Mouse (Mus musculus) MEL (cell line): ENCODE measurements around the gene Rab44.

Experiments used
- CTCF ChIP-seq, 3 experiments: IDR thresholded peaks in 2 of 3; conservative IDR thresholded peaks in 1 of 3; 2 replicates each; pipeline ENCODE4 v1.5.1; 2011 to 2012; ENCODE audit warnings: low read length in 3 of 3, low read depth in 2 of 3, mild to moderate bottlenecking in 2 of 3, improper control_type of control experiment in 1 of 3, inconsistent platforms in 1 of 3, mixed read lengths in 1 of 3, moderate library complexity in 1 of 3; ENCODE audit not compliant: control insufficient read depth in 1 of 3, insufficient read depth in 1 of 3, poor library complexity in 1 of 3, severe bottlenecking in 1 of 3
- EP300 ChIP-seq, 2 experiments: IDR thresholded peaks; 2 replicates each; pipeline ENCODE4 v1.6.1; 2011; ENCODE audit warnings: improper control_type of control experiment in 2 of 2, low read length in 2 of 2, low read depth in 1 of 2, mild to moderate bottlenecking in 1 of 2
- GABPA ChIP-seq: IDR thresholded peaks from 2 replicates; pipeline ENCODE4 v1.6.1; 2012; ENCODE audit warnings: low read depth, mild to moderate bottlenecking, inconsistent platforms, low read length, improper control_type of control experiment, moderate library complexity
- JUND ChIP-seq: IDR thresholded peaks from 2 replicates; pipeline ENCODE4 v1.6.1; 2011; ENCODE audit warnings: low read depth, mild to moderate bottlenecking, improper control_type of control experiment, low read length
- MAX ChIP-seq: IDR thresholded peaks from 2 replicates; pipeline ENCODE4 v1.6.1; 2011; ENCODE audit warnings: low read length, improper control_type of control experiment
- MEF2A ChIP-seq: IDR thresholded peaks from 2 replicates; pipeline ENCODE4 v1.6.1; 2014; ENCODE audit warnings: low read depth, mild to moderate bottlenecking, inconsistent platforms, low read length, improper control_type of control experiment; ENCODE audit not compliant: poor library complexity, insufficient replicate concordance, severe bottlenecking; ENCODE audit errors: extremely low read depth
- MYC ChIP-seq: IDR thresholded peaks from 2 replicates; pipeline ENCODE4 v1.6.1; 2011; ENCODE audit warnings: low read depth, mild to moderate bottlenecking, low read length, improper control_type of control experiment, moderate library complexity
- POLR2A ChIP-seq, 2 experiments: IDR thresholded peaks; 2 replicates each; pipeline ENCODE4 v1.6.1; 2011 to 2012; ENCODE audit warnings: low read length in 2 of 2, mild to moderate bottlenecking in 2 of 2, control low read depth in 1 of 2, improper control_type of control experiment in 1 of 2, low read depth in 1 of 2, moderate library complexity in 1 of 2; ENCODE audit not compliant: control insufficient read depth in 1 of 2, insufficient read depth in 1 of 2, poor library complexity in 1 of 2
- USF1 ChIP-seq: IDR thresholded peaks from 2 replicates; pipeline ENCODE4 v1.6.1; 2014; ENCODE audit warnings: low read depth, mild to moderate bottlenecking, inconsistent platforms, low read length, improper control_type of control experiment, moderate library complexity
- USF2 ChIP-seq, 2 experiments: IDR thresholded peaks; 2 replicates each; pipeline ENCODE4 v1.6.1; 2011 to 2012; ENCODE audit warnings: improper control_type of control experiment in 2 of 2, low read length in 2 of 2, borderline replicate concordance in 1 of 2, inconsistent platforms in 1 of 2, low read depth in 1 of 2, mild to moderate bottlenecking in 1 of 2; ENCODE audit not compliant: insufficient read depth in 1 of 2

DNA sequence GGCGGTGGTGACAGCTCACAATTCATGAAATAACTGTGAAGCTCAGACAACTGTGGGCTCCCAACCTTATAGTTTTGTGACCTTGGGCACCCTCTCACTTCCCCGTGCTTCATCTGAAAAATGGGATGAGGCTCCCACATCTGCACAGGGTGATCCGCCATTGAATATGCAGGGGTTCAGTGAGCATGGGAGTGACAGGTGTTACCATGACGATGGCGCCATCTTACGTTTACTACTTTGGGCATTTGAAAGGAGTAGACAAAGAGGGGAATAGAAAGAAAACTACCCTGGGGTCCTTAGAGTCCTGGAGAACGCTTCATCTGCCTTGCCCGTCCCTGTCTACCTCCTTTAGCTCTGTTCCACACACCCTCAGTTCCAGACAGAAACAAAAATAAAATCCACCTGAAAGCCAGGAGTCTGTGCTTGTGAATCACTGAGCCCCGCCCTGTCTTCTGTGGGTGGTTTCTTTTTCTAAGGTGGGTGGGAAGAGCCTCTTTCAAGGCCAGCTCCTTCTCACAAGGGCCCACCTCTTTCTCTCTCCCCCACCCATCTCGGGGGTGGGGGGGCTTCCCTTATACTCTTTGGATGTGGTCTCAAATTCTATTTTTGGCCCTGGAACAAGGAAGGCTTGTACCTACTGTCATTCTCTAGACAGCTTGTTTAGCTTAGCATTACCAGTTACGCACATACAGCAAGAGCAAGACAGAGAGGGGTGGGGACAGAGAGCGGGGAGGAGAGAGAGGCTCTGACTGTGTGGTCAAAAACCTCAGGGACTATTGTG lies 41.6 kb downstream of the Rab44 start:
- TF ChIP-seq POLR2A (IDR thresholded peaks at IDR 0.05; ENCODE audit: control insufficient read depth in 1 of 2, insufficient read depth in 1 of 2, low read depth in 1 of 2, low read length in 2 of 2, poor library complexity in 1 of 2) (no peak), MEF2A (no peak), CTCF (IDR thresholded peaks at IDR 0.05 in 2 of 3, conservative IDR thresholded peaks at IDR 0.05 in 1 of 3; ENCODE audit: control insufficient read depth in 1 of 3, insufficient read depth in 1 of 3, low read depth in 2 of 3, low read length in 3 of 3, poor library complexity in 1 of 3, severe bottlenecking in 1 of 3) (no peak), JUND (no peak), GABPA (no peak), EP300 (IDR thresholded peaks at IDR 0.05; ENCODE audit: low read depth in 1 of 2, low read length in 2 of 2) (no peak), MYC (no peak), USF1 (no peak), MAX (no peak), USF2 (IDR thresholded peaks at IDR 0.05; ENCODE audit: borderline replicate concordance in 1 of 2, insufficient read depth in 1 of 2, low read depth in 1 of 2, low read length in 2 of 2) (no peak)
